Mouse (Mus musculus) erythroid progenitor cell, adult 5-6 weeks (primary cell): ENCODE measurements around the gene Rsu1. TPM values are rescaled to one million over a fixed set of nuclear protein-coding genes. Genes with fewer than 3 reads are reported as not detected.

Experiments used
- ATAC-seq: replicated peaks from 2 replicates; pipeline ENCODE4 v1.8.0; 2016; ENCODE audit warnings: moderate number of reproducible peaks, mild to moderate bottlenecking, moderate TSS enrichment, inconsistent platforms; ENCODE audit not compliant: poor library complexity, low FRiP score, severe bottlenecking
- total RNA-seq, 2 experiments: library from RNA; stranded (forward) in 1 of 2; stranded (reverse) in 1 of 2; fragments of 150-400 nt in 1 of 2; fragments of 186-747, 209-891 nt in 1 of 2; gene quantifications; 2 replicates each; pipeline versions ENCODE4 v1.2.3 to v1.2.4; 2015 to 2017; ENCODE audit warnings: low replicate concordance in 2 of 2

Rsu1 gene
- total RNA-seq, 2 experiments from 2014 or later: 22.2 to 27.5 TPM

DNA sequence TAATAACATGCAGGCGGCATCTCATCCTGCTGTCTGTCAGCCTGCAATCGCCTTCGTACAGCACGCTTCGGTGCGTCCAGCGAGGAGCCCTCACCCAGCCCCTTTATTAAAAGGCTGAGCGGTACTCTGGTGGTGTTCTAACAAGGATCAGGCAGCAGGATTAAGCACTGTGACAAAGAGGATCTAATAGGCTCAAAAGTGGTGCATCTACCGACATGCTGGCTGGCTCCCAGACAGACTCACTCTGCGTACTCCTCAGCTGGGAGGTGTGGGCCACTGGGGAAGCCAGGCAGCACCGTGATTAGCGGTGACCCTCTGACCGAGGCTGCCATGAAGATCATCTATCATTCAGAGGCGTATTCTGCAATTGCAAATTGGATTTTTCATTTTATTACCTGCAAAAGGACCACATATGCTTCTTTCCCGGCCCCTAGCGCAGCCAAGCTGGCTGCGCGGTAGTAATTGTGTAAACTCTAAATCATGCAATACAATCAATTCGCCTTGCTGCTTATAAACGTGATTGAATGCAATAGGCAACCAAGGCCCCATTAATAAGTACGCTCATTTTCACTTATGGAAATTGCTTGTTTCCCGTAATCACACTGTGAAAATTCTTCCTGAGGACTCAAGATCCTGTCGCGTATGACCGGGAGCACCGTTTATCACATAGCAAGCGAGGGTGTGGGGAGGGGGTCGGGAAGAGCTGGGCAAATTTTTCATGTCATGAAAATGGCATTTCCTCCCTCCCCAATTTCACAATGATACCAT is 95.5 kb downstream of the Rsu1 start:
- ATAC-seq: no peak

DNA sequence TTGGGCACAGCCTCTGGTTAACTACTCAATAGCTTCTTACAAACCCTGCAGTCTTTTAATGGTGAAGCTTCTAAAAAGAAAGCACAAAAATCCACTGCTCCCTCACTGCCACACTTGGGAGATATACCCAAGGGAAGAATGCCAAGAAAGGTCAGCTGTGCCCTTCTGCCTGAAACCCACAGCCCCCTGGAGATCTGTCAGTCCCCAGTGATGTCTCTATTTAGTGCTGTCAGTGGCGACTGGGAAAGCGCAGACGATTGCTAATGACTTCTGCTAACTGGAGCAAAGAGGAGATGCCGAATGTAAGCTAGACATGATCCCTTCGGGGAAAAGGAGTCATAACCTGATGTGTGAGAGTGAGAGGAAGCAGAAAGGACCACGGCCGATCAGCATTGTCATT is 96.8 kb downstream of the Rsu1 start:
- no peak for ATAC-seq

DNA sequence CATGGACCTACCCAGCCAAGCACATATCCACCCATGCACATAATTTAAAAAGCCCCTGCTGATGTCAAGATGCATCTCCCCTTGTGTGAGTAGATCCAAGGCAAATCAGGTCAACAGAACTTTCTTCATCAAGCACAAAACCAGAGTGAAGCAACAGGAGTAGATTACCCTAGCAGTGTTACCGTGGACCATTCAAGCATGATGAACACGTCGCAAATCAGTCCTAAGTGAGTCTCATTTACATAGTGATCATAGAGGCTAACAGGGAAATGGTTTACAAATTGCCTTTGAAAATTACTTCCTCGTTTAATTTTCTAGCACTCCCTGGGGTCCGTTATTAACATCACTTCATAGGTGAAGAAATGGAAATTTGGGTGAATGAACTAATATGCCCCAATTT is 100.6 kb downstream of the Rsu1 start:
- no peak for ATAC-seq

DNA sequence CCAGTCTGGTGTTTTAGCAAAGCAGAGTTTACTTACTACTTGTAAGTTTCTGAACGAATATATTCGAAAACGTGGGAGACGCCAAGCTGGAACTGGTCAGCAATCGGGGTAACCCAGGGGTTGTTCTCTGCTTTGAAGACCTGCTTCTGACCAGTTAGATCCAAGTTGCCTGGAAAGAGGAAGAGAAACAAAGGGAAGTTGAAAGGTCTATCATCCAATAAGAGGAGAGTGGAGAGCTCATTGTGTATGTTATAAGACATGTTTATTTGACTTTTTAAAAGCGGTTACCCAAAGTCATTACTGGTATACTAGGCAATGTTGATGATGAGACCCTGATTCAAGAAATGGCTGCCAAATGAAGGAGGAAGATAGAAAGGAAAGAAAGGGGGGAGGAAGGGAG is 101.3 kb downstream of the Rsu1 start:
- no peak for ATAC-seq

DNA sequence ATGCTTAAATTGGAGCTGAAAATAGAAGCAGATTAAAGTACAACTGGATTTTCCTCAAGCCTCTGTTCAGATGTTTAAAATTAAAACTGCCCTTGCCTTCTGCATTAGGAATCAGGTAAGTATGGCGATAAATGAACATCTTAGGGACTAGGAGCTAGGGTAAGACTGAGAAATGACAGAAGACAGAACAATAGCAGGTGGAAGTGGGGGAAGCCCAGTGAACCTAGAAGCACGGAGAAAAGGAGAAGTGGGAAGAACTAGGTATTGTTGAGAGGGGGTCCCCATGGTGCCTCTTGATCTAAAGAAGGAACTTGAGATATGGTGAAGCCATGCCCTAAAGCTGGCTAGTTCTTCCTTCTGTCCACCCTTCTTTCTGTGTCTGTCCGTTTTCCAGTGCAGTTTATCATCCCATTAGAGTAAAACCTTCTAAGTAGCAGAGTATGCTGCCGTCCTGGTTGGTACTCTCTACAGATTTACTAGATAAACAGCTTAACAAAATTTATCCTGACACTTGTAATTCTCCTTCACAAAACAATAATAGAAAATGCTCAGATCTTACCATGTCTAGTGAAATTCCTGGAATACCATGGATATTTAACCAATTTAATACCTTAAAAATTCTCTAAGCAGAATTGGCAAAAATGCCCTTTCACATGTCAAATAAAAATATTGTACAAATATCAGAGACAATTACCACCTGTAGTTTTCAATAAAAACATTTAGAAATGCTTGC is 101.9 kb downstream of the Rsu1 start:
- ATAC-seq: no peak

DNA sequence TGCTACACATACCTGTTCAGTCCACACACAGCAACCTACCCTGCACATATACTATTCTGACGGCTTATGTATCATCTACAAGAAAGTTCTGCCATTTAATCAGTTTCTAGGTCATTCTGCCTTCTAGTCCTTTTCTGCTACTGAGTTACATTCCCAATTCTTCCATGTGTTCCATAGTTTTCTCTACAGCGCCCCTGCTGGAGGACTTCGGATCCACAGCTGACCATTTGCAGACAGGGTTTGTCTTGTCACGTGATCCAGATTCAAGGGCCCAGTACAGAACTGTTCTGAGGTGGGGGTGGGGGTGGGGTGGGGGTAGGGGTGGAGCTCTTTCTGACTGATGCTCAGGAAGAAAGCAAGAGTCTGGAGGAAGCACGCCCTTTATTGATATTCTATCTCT is 102.5 kb downstream of the Rsu1 start:
- no peak for ATAC-seq

DNA sequence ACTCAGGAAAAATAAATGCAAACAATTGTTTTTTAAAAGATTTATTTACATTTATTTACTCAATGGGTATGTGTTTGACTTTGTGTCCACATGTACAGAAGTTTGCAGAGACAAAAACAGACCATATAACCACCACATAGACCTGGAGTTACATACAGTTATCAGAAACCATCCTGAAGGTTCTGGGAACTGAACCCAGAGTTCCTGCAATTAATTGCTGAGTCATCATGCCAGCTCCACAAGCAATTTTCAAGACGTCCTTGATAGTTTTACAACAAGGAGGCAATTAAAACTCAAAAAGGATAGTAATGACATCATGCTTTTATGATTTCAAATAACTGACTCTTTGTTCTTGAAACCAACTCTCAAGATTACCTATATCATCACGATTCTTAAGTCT is 109.5 kb downstream of the Rsu1 start:
- ATAC-seq: no peak

DNA sequence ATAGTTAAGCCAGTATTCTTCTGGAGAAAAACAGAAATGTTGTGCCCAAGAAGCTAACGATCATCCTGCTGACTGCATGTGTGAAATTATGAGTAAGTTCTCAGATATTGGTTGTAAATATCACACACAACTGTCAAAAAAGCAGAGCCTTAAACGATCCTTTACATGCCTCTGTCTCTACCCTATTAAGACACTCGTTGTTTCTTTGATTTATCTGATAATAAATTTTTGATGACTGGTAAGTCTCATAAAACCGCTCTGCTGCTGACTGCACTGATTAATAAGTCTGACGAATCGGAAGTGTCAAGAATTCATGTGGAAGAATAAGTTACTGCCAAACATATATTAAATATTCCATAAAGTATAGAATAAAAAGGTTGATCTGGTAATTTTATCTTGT is 126.0 kb downstream of the Rsu1 start:
- ATAC-seq: no peak

DNA sequence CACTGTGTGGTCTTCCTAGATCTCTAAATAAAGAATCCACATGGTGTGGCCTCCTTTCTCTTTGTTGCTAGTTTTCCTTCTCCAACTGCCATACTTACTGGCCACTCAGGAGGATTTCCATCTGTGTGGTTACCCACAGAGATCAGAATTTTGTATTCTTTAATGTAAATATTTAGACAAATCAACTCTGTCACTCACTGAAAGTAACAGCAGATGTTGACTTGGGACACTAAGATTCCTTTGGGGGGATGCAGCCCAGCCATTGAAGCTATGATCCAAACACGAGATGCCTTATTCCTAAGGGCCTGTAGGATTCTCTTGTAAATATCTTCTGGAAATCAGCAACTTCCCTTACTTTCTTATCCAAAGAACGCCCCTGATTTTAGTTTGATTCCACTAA is 136.3 kb downstream of the Rsu1 start:
- no peak for ATAC-seq

DNA sequence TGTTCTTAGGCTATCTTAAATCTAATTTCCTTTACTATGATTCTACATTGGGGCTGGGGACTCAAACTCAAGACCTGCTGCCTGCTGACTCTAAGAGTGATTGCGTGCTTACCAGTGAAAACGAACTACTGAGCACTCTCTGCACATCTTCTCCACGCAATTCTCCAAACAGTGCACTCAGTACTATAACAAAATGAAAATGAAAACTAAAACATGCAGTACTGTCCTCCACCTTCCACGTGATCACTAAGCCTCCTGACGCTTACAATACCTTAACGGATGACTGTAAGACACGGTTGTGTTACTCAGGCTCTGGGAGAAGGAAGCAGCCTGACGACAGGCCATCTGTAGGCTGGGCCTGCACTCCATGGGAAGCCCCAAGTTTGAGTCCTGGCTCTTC is 138.4 kb downstream of the Rsu1 start:
- ATAC-seq: no peak

DNA sequence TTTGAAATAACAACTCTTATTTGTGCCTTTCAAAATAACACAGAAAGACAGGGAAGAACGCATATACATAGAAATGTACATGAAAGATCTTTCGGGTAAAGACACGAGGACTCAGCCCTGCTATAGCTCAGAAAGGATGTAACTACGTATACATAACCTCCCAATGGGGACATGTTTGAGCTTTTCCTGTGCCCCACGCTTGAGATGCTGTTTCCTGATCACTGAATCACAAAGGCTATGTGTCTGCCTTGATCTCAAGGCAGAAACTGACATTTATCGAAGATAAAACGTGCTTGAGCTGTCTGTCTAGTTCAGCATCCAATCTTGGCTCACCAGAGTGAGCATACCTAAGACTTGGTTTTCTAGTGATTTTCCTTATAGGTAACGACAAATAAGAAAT is 138.8 kb downstream of the Rsu1 start:
- no peak for ATAC-seq

DNA sequence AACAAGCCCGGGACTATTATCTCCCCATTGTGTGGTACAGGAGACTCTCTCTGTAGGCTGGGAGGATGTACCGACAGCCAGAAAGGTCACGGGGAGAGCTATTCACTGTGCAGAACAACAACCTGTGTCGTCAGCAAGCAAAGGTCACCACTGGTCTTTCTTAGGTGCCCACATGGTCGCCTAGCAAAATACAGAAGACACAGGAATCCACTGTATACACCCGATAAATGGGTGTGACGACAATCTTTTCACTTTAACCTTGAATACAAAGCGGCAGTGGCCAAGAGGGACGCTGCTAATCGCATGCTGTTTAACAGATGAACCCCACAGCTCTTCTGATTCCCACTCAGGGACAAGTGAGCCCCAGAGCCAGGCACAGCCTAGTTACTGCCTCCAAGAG is 141.4 kb downstream of the Rsu1 start:
- ATAC-seq: no peak

DNA sequence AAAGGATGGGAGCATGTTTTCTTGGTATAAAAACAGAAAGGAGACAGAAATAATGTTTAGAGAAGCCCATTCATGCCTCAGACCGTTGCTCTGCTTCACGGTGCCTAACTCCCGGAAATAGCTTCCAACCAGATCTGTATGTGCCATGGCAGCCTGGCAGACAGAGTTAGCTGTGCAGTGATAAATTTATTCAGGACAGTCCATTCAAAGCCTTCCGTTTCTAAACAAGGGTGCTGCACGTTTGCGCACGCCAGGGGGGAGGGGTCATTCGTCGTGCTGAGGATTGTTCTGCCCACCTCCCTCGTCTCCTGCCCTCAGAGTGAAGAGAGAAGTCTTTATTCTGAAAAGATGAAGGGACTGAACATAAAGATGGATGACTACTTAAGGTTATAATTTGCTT is 141.9 kb downstream of the Rsu1 start:
- ATAC-seq: no peak

DNA sequence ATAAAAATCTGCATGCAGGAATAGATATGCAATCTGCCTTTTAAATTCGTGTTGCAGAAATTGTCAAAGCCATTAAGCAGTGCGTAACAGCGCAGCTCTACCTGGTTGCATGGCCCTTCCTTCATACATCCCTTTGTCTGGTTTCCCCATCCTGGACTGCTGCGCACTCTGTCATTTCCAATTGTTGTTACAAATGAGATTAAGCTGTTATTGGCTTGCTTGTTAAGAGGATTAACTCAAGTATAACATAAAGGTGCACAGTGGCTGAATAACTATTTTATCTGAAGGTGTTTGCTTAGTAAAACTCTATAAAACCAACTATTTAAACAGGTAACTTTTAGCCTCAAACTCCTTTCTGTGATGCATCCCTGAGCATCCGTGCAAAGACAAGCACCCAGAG is 150.8 kb downstream of the Rsu1 start:
- no peak for ATAC-seq

DNA sequence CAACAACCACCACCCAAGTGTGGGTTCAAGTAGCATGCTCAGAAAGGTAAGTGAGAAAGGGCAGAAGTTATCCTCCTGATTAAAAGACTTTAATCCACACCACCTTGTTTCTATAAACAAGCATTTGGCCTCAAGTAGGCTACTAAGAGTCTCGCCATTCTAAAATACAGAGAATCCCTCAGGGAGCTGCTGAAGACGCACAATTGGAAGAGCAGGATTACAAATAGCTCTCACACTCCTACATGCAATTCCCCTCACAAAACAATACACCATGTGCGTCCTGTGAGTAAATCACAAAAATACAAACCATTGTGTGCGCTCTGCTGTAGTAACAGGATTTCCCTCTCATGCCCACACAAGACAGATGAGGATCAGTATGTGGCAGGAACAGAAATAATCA is 153.3 kb downstream of the Rsu1 start:
- no peak for ATAC-seq

DNA sequence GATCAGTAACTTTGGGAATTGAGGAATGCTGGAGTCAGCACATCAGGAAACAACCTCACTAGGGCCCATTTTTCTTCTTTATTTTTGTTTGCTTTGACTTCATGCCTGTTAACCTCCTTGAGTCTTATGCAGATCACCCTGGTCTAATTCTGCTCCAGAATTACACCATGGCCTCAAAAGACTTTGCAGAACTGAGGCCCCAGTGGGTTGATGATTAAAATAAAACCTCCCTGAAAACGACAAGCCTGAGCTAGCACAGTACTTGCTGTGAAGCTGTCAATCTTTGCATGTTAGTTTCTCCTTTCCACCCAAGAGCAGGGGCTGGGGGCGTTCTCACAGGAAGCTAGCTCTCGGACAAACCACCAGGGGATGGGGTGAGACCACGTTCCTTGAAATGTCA is 164.7 kb downstream of the Rsu1 start:
- ATAC-seq: no peak

DNA sequence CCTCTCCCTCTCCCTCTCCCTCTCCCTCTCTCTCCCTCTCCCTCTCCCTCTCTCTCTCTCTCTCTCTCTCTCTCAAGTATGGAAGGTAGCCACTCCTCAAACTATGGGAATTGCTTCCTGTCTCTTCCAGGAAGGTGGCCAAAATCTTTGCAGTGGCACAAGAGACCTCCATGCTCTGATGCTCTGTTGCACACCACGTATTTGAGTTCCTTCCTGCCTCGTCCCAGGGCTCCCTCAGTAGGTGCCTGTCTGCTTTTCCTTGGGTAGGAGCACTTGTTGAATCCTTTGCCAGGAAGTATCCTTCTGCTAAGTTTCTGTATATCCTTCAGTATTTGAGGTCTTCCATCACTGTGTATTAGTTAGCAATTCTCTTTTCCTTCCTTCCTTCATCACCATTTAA is 166.8 kb downstream of the Rsu1 start:
- ATAC-seq: no peak

DNA sequence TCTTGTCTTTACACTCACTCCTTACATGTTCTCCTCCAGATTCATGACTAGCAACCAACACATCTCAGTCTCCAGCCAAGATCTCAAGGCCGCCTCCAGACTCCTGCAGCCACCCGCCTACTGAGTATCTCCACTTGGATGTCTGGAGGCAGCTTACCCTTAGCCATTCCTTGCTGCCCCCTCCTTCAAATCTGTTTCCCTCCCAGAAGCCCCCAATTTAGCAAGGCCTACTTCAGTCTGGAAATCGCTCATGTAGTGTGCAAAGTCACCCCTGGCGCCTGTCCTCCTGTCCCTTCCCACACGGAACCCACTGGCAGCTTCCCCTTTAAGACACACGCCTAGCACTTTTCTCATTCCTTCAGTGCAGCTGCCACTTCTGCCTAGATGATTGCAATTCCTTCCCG is 167.4 kb downstream of the Rsu1 start:
- no peak for ATAC-seq

DNA sequence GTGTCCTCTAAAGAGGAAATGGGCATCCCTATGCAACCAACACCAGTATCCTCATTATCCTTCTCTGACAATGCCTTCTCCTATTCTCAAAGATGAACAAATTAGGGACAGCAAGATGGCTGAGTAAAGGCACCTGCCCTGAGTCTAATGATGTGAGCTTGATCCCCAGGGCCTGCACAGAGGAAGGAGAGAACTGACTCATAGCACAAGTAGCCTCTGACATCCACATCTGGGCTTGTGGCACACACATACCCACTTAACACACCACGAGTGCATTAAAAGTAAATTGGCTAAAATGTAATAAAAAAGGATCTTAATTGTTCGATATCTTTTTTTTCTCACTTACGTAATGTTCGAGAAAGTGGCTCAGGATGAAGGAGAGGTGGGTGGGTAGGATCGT is 177.2 kb downstream of the Rsu1 start:
- ATAC-seq: no peak

DNA sequence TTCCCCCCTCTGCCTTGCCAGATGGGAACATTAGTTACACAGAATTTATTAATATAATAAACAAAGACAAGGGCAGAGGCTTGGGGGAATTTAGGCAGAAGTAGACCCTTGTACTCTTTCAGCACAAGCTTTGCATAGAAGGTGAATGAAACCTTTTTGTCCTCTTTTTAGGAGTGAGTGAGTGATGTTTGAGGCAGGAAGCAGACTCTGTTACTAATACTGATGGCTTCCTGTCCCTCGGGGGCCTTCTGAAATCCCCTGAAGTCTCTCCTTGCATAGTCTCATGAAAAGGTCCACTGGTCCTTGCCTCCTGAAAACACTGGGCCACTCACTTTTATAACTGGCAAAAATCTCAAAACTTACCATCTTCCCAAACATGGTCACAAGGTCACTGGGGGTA is 177.6 kb downstream of the Rsu1 start:
- no peak for ATAC-seq

DNA sequence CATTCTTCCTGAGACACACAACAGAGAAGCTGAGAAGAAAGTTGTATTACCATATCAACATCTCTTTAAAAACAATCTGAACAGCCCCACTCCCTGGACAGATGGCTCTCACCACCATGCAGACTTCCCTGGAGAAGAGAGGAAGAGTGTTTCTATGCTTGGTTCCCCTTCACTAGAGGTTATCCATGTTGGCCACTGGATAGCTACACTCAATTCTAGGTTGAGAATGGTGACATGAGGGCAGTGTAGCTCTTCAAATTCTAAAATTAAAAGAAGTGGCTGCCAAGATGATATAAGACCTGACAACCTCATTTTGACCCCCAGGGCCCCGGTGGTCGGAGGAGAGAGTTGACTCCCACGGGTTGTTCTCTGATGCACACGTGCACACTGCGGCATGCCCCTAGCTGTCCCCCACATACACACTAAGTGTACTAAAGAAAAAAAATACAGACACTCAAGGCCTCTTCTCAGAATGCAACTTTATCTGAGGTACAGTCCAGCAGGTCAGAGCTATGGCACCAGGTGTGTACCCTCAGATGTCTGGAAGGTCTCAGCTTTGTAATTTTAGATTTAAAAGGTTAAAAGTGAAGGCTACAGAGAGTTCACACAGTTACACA is 179.7 kb downstream of the Rsu1 start:
- no peak for ATAC-seq
